ENCODE assay signal across 11 mouse cellular contexts in genomic region chr3:27858441-27859115, GRCm38 (mm10). TPM values are rescaled to one million over a fixed set of nuclear protein-coding genes. Genes with fewer than 3 reads are reported as not detected.
A peak's percentile ranks its signal among the peaks of the same experiment; 100 is the strongest.
DNase-seq lines count a peak whose midpoint lies in the region; ATAC-seq and TF ChIP-seq lines count a peak whose summit lies in the region.
"Had no signal": no experiment of that assay in that cellular context is flagged by ENCODE, and none has a peak within 500 bp of the region (broad histone marks: within the 10 kb centered on the region; RNA-seq: fewer than 3 reads in every experiment).

No protein-coding gene starts in this region.

- no peaks in the 10 kb centered on the region for H3K27me3 ChIP-seq in heart, embryonic 10.5 days (ENCODE audit: insufficient read depth, poor library complexity, severe bottlenecking)
- H3K27me3 ChIP-seq in kidney, postnatal 0 days (ENCODE audit: insufficient read depth, low read length) = no peaks in the 10 kb centered on the region
- H3K27me3 ChIP-seq in limb, embryonic 10.5 days (ENCODE audit: low read depth, poor library complexity, severe bottlenecking) = no peaks in the 10 kb centered on the region

- H3K9me3 ChIP-seq in heart, embryonic 10.5 days = no peaks in the 10 kb centered on the region
- no peaks in the 10 kb centered on the region for H3K9me3 ChIP-seq in kidney, postnatal 0 days (replicated peaks; ENCODE audit: low read length)
- H3K9me3 ChIP-seq in limb, embryonic 10.5 days (replicated peaks) = no peaks in the 10 kb centered on the region

- intact Hi-C loops in left cerebral cortex, postnatal 4 days (cut with DNase I) = no loop called here

- no peak for TF ChIP-seq CTCF in kidney, postnatal 0 days (IDR thresholded peaks at IDR 0.05; ENCODE audit: low read depth)

- no peak overlapping the region for H3K9ac ChIP-seq in kidney, postnatal 0 days (ENCODE audit: low read depth, low read length)

- peak overlapping the region; percentile 9; the same call in 1 of the 2 replicates for H3K4me3 ChIP-seq in heart, embryonic 10.5 days
- H3K4me3 ChIP-seq in kidney, postnatal 0 days (replicated peaks; ENCODE audit: low read depth, low read length) = no peak overlapping the region
- H3K4me3 ChIP-seq in limb, embryonic 10.5 days = no peak overlapping the region

- peak overlapping the region; percentile 75 for H3K27ac ChIP-seq in heart, embryonic 10.5 days
- peak overlapping the region; percentile 63 for H3K27ac ChIP-seq in kidney, postnatal 0 days
- peak overlapping the region; percentile 66; the same call in 1 of the 2 replicates for H3K27ac ChIP-seq in limb, embryonic 10.5 days
- H3K27ac ChIP-seq: macrophage had no signal

- ATAC-seq in kidney, postnatal 0 days (replicated peaks; ENCODE audit: low FRiP score, low read depth) = no peak

- peaks cover 53% of the 10 kb centered on the region for H3K4me1 ChIP-seq in heart, embryonic 10.5 days
- H3K4me1 ChIP-seq in kidney, postnatal 0 days (replicated peaks; ENCODE audit: insufficient read depth, low read length) = peaks cover 16% of the 10 kb centered on the region; the same call in 1 of the 2 replicates
- peaks cover 44% of the 10 kb centered on the region for H3K4me1 ChIP-seq in limb, embryonic 10.5 days

- peak overlapping the region; percentile 44; the same call in 1 of the 2 replicates for H3K4me2 ChIP-seq in kidney, postnatal 0 days (ENCODE audit: low read length)

- no peaks in the 10 kb centered on the region for H3K36me3 ChIP-seq in heart, embryonic 10.5 days
- H3K36me3 ChIP-seq in kidney, postnatal 0 days (ENCODE audit: insufficient read depth, low read length) = no peaks in the 10 kb centered on the region
- H3K36me3 ChIP-seq in limb, embryonic 10.5 days = no peaks in the 10 kb centered on the region

- peak; percentile 24 for DNase-seq in heart, embryonic 10.5 days (ENCODE audit: low spot score)
- DNase-seq in heart, adult 18-20 months = no peak
- DNase-seq in kidney, postnatal 0 days (ENCODE audit: low spot score) = no peak
- no peak for DNase-seq in kidney, adult 11 months
- DNase-seq in NIH3T3 (ENCODE audit: low read depth) = peak; percentile 54
- DNase-seq in limb, embryonic 10.5 days (ENCODE audit: low spot score) = no peak
- DNase-seq in left cerebral cortex, postnatal 4 days = no peak
- no peak for DNase-seq in c-Kit-positive CD71-positive TER-119-positive erythroid progenitor cells, embryonic 14.5 days (ENCODE audit: low spot score)
- DNase-seq: thymus, postnatal 14 days had no signal

- 38% methylated on average over 5 of the region's 5 CpGs for WGBS in heart, embryonic 10.5 days
- WGBS in kidney, postnatal 0 days = 46% methylated on average over 5 of the region's 5 CpGs
- WGBS in limb, embryonic 10.5 days = 40% methylated on average over 5 of the region's 5 CpGs

RNA-seq across cellular contexts. Expression of gene Tmem212, which starts 37.6 kb away (rescaled TPM):
- not detected in 2 replicates for polyA plus RNA-seq in heart, embryonic 10.5 days (2016; fragmentation: Nextera tagmentation; extraction: Ambion mirVana)
- under 1 TPM in 1 of 2 experiments, not detected in 1; 0.85 TPM for total RNA-seq in heart, adult 18-20 months (2021)
- polyA plus RNA-seq in kidney, postnatal 0 days (2015; fragmentation: Nextera tagmentation; extraction: Ambion mirVana) = 0.28 and 0.33 TPM in 2 replicates
- polyA plus RNA-seq in limb, embryonic 10.5 days (2016; fragmentation: Nextera tagmentation; extraction: Ambion mirVana) = not detected in 2 replicates
- total RNA-seq in left cerebral cortex, postnatal 4 days (2021) = 1 to 10 TPM; 1.1 to 1.9 TPM
- polyA plus RNA-seq: macrophage; neural tube, embryonic 14.5 days had no signal

Comparison
In these comparisons a context has a peak if more than half of its experiments do, and no peak if none do; other contexts are left out.
1. DNase-seq: peak in heart, embryonic 10.5 days (single experiment) and NIH3T3 (single experiment); none in heart, adult 18-20 months (0 of 2), kidney, postnatal 0 days (single experiment), kidney, adult 11 months (single experiment), limb, embryonic 10.5 days (single experiment), left cerebral cortex, postnatal 4 days (single experiment) and c-Kit-positive CD71-positive TER-119-positive erythroid progenitor cells, embryonic 14.5 days (single experiment).
2. Peak in every context shown above with its lines, with median percentiles within 50 percentile points of each other: H3K27ac ChIP-seq.